Mouse (Mus musculus) heart, postnatal 0 days (tissue): ENCODE measurements around the gene B3galnt1.

Source experiments
- CTCF ChIP-seq: IDR thresholded peaks from 2 replicates; pipeline ENCODE4 v1.5.1; 2016; ENCODE audit warnings: antibody characterized with exemption, control low read depth, low read depth
- EP300 ChIP-seq: IDR thresholded peaks from 2 replicates; pipeline ENCODE4 v1.6.1; 2016; ENCODE audit warnings: antibody characterized with exemption, low read depth

GRCm38 (mm10) chr3:69597211-69597610 lies 1.5 kb downstream of the B3galnt1 start:
- TF ChIP-seq CTCF (no peak), EP300 (no peak)
